Comparison of ENCODE assay signal across 9 mouse cellular contexts in genomic region chr17:84274163-84274562, GRCm38 (mm10).
DNase-seq lines count a peak whose midpoint lies in the region; ATAC-seq lines count a peak whose summit lies in the region.
"Had no signal": no experiment of that assay in that cellular context is flagged by ENCODE, and none has a peak within 500 bp of the region (broad histone marks: within the 10 kb centered on the region; RNA-seq: fewer than 3 reads in every experiment).

No protein-coding gene starts in this region.

- H3K27me3 ChIP-seq in forebrain, embryonic 15.5 days = no peaks in the 10 kb centered on the region
- H3K27me3 ChIP-seq in limb, embryonic 15.5 days = no peaks in the 10 kb centered on the region

- H3K27ac ChIP-seq in forebrain, embryonic 15.5 days (replicated peaks) = peak overlapping the region; percentile 78
- H3K27ac ChIP-seq in limb, embryonic 15.5 days = peak overlapping the region; percentile 82
- H3K27ac ChIP-seq: liver, embryonic 14.5 days had no signal

- H3K9ac ChIP-seq in forebrain, embryonic 15.5 days (replicated peaks) = no peak overlapping the region
- H3K9ac ChIP-seq in limb, embryonic 15.5 days = no peak overlapping the region
- H3K9ac ChIP-seq: liver, embryonic 14.5 days had no signal

- peak; percentile 30 for DNase-seq in gastrocnemius, postnatal 14 days
- no peak for DNase-seq in gastrocnemius, postnatal 36 days
- DNase-seq in cerebellum, adult 11 months = no peak
- no peak for DNase-seq in spleen, postnatal 4 days (ENCODE audit: low spot score in 2 of 2)
- DNase-seq in adrenal gland, postnatal 25 days = no peak

- peak; percentile 29 for ATAC-seq in CD4-positive, CD25-positive, alpha-beta regulatory T cell, adult 4 months
- peak; percentile 51; the same call in 1 of the 2 replicates for ATAC-seq in forebrain, embryonic 15.5 days (replicated peaks)
- no peak for ATAC-seq in limb, embryonic 15.5 days (ENCODE audit: insufficient number of reproducible peaks, low FRiP score, low TSS enrichment, low read depth)

- WGBS in forebrain, embryonic 15.5 days = 17% methylated on average over 6 of the region's 6 CpGs
- 27% methylated on average over 6 of the region's 6 CpGs for WGBS in limb, embryonic 15.5 days

- H3K4me1 ChIP-seq in forebrain, embryonic 15.5 days = peaks cover 28% of the 10 kb centered on the region
- peaks cover 54% of the 10 kb centered on the region for H3K4me1 ChIP-seq in limb, embryonic 15.5 days

- no peak overlapping the region for H3K4me3 ChIP-seq in forebrain, embryonic 15.5 days
- no peak overlapping the region for H3K4me3 ChIP-seq in limb, embryonic 15.5 days

- H3K36me3 ChIP-seq in forebrain, embryonic 15.5 days = no peaks in the 10 kb centered on the region
- H3K36me3 ChIP-seq in limb, embryonic 15.5 days = no peaks in the 10 kb centered on the region

- H3K9me3 ChIP-seq in forebrain, embryonic 15.5 days = no peaks in the 10 kb centered on the region
- no peaks in the 10 kb centered on the region for H3K9me3 ChIP-seq in limb, embryonic 15.5 days

- intact Hi-C loops in gastrocnemius, postnatal 14 days (cut with DNase I; ENCODE audit: low total_unique reads) = no loop called here
- intact Hi-C loops in gastrocnemius, postnatal 36 days (cut with DNase I) = no loop called here

- no peak overlapping the region for H3K4me2 ChIP-seq in forebrain, embryonic 15.5 days (replicated peaks)
- H3K4me2 ChIP-seq in limb, embryonic 15.5 days = no peak overlapping the region
